Mouse (Mus musculus) v-Abl transformed pro-B cells (cell line): ENCODE results near the gene Golt1a.

Experiments used
- in situ Hi-C, 2 experiments: fragments of 400-800 bp; cut with MboI; formaldehyde crosslinking; loops; one replicate each; pipeline ENCODE4 v1.15.1; 2025; ENCODE audit not compliant: unreplicated experiment in 2 of 2

Golt1a gene

DNA sequence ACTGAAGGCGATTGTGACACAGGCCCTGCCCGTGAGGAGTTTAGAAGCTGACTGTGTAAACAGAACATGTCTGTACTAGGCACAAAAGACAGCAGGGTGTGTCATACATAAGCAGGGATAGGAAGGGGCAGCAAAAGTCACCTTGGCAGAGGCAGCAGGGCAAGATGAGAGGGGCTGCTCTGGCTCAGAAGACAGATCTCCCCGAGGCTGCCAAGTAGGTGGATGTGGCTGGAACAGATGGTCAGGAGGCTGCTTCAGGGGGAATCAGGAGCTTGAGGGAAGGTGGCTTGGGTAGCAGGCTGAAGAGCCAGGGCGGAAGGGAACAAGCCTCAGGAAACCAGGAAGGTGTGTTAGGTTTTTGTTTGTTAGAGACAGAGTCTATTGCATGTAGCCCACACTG, 60.8 kb downstream of the Golt1a start:
- in situ Hi-C loops, result loop anchor here in 1 of 2 experiments (10.0 kb wide), 2 partner anchors 56 to 196 kb away; no protein-coding TSS in a partner anchor

DNA sequence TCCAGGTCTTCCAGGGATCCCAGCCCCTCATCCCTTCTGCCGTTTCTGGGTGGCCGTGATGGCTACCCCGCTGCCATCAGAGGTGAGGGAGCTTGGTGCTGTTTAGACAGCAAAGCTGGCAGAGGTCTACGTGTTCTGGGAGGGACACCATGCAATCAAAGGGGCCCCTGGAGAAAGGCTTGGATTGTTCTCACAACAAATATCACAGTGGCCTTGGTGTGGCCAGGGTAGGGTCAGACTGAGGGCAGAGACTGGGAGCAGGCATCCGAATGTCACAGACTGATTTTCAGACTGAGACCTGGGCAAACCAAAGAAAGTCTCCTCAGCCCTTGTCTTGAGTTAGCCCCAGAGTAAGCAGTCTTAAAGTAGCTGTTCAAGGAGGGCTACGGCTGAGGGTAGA, 61.8 kb downstream of the Golt1a start:
- in situ Hi-C loops, result loop anchor here in 1 of 2 experiments (10.0 kb wide), 2 partner anchors 57 to 197 kb away; no protein-coding TSS in a partner anchor

DNA sequence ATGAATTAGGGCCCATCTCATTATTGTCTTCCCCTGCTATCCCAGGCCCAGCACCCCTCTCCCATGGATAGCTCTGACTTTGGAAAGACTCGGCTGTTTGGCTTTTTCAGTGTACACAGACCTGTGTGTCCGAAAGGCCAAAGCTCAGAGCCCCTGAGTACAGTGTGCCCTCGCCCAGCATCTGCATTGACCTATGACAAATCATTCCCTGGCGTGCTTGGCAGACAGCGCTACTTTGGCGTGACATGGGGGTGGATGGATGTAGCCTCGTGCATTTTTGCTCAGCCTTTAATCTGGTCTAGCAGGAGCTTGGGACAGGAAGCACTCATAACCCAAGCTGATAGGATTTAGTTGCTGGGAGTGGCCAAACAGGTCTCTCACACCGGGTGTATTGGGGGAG, 62.5 kb downstream of the Golt1a start:
- in situ Hi-C loops, result loop anchor here in 1 of 2 experiments (10.0 kb wide), 2 partner anchors 57 to 197 kb away; no protein-coding TSS in a partner anchor
